Mouse (Mus musculus) stomach, postnatal 0 days (tissue): ENCODE measurements around the gene Pex1.

Experiments used
- CTCF ChIP-seq: IDR thresholded peaks from 2 replicates; pipeline ENCODE4 v1.5.1; 2016; ENCODE audit warnings: antibody characterized with exemption, low read depth, mild to moderate bottlenecking, moderate library complexity
- EP300 ChIP-seq: optimal IDR thresholded peaks from 2 replicates; pipeline ENCODE3; 2016; ENCODE audit warnings: antibody characterized with exemption

- no peak for TF ChIP-seq EP300
- no peak for TF ChIP-seq CTCF
Measured at GRCm38 (mm10) chr5:3635286-3635685, 39.4 kb downstream of the Pex1 start.
